Mouse (Mus musculus) forebrain, embryonic 14.5 days (tissue): ENCODE results near the gene Lctl. TPM values are rescaled to one million over a fixed set of nuclear protein-coding genes. Genes with fewer than 3 reads are reported as not detected.

ENCODE experiments used
- ATAC-seq: fragments of 200-750 bp; cut with Nextera tagmentation; 2 replicates; pipeline ENCODE4 v1.8.0; 2017; ENCODE audit warnings: mild to moderate bottlenecking, moderate library complexity
- DNase-seq: peaks from one replicate; pipeline ENCODE4 v3.0.0-alpha.2; 2015; ENCODE audit warnings: low spot score
- H3K27ac ChIP-seq: fragments of 300-500 bp; sonication (generic); 2 replicates; pipeline ENCODE4 v1.5.1; 2014; ENCODE audit warnings: low read depth, mild to moderate bottlenecking, control low read depth, low read length, moderate library complexity
- H3K27me3 ChIP-seq: fragments of 300-500 bp; sonication (generic); replicated peaks from 2 replicates; pipeline ENCODE4 v1.6.1; 2014; ENCODE audit warnings: low read length, control low read depth, mixed read lengths; ENCODE audit not compliant: control insufficient read depth, insufficient read depth
- H3K36me3 ChIP-seq: fragments of 300-500 bp; sonication (generic); 2 replicates; pipeline ENCODE4 v1.6.1; 2014; ENCODE audit warnings: low read length, control low read depth; ENCODE audit not compliant: control insufficient read depth, insufficient read depth
- H3K4me1 ChIP-seq: fragments of 300-500 bp; sonication (generic); 2 replicates; pipeline ENCODE4 v1.6.1; 2014; ENCODE audit warnings: antibody characterized with exemption, low read length, control low read depth; ENCODE audit not compliant: control insufficient read depth, insufficient read depth
- H3K4me2 ChIP-seq: fragments of 300-500 bp; sonication (generic); 2 replicates; pipeline ENCODE4 v1.6.1; 2014; ENCODE audit warnings: mild to moderate bottlenecking, control low read depth, low read length
- H3K4me3 ChIP-seq: fragments of 300-500 bp; sonication (generic); 2 replicates; pipeline ENCODE4 v1.5.1; 2014; ENCODE audit warnings: low read depth, low read length, control low read depth
- H3K9ac ChIP-seq: fragments of 300-500 bp; sonication (generic); 2 replicates; pipeline ENCODE4 v1.6.1; 2014; ENCODE audit warnings: mild to moderate bottlenecking, low read length, control low read depth, moderate library complexity
- H3K9me3 ChIP-seq: fragments of 300-500 bp; sonication (generic); replicated peaks from 2 replicates; pipeline ENCODE4 v1.6.1; 2016; ENCODE audit warnings: low read length, control low read depth, mixed read lengths; ENCODE audit not compliant: control insufficient read depth
- WGBS: fragments of 180-500 bp; shearing (Covaris S2); extraction: QIAGEN DNeasy Blood & Tissue Kit; methylation state at CpG from one replicate; pipeline ENCODE4 v1.1.7; 2014; 5-methylcytosine and 5-hydroxymethylcytosine counted together
- polyA plus RNA-seq: library from polyadenylated mRNA; unstranded; fragments of >200 nt; fragmentation: Nextera tagmentation; extraction: Ambion mirVana; gene quantifications from 2 replicates; pipeline ENCODE4 v1.2.1, GENCODE M21; 2014

Gene Lctl
- polyA plus RNA-seq, 1 experiment from 2014 or later = not detected

DNA sequence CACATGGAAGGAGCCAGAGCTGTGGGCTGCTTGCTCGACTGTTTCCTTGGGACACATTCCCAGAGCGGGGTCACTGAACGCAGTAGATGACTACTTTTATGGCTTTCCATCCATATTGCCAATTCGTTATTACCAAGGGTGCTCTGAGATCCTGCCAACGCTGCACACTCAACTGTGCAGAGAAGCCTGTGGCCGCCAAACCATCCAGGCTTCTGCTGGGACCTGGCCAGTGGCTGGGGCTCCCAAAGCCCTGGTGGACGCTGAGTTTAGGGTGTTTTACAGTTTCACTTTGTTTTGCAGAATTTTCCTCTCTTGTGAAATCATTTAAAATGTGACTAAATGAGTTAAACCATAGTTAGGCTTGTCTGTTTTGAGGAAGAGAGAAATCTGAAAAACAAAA, 32.7 kb upstream of the Lctl start:
- no peak overlapping the region for H3K27ac ChIP-seq
- DNase-seq = no peak
- peak overlapping the region; percentile 88 for H3K4me2 ChIP-seq
- no peaks in the 10 kb centered on the region for H3K9me3 ChIP-seq
- no peak for ATAC-seq
- WGBS = 39% methylated on average over 7 of the region's 7 CpGs
- H3K9ac ChIP-seq = peak overlapping the region; percentile 71; the same call in 1 of the 2 replicates
- peaks cover 8% of the 10 kb centered on the region for H3K4me1 ChIP-seq
- H3K36me3 ChIP-seq = no peaks in the 10 kb centered on the region
- peaks cover 9% of the 10 kb centered on the region; the same call in 1 of the 2 replicates for H3K27me3 ChIP-seq
- peak overlapping the region; percentile 33 for H3K4me3 ChIP-seq

- 1% methylated on average over 47 of the region's 49 CpGs for WGBS
Observed at GRCm38 (mm10) chr9:64084661-64085399, 32.1 kb upstream of the Lctl start.

DNA sequence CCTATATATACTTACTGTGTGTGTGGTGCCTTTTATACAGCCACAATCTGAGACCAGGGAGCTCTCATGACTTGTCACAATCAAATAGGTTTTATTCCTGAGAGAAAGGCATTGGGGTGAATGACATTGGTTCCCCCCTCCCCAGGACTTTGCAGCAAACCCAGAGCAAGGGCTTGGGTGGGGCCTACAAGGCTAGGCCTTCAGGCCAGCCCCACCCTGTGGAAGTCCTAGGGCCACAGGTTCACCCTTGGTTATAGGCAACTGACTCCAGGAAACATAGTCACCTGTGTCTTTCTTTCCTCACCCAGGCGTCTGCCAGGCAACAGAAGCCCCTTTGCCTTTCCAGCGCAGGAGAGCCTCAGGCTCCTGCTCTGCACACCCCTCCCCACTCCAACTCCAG, 31.0 kb upstream of the Lctl start:
- peaks cover 8% of the 10 kb centered on the region for H3K4me1 ChIP-seq
- peaks cover 9% of the 10 kb centered on the region; the same call in 1 of the 2 replicates for H3K27me3 ChIP-seq
- ATAC-seq = no peak
- no peak for DNase-seq
- no peaks in the 10 kb centered on the region for H3K36me3 ChIP-seq
- no peak overlapping the region for H3K4me3 ChIP-seq
- no peak overlapping the region for H3K27ac ChIP-seq
- no peak overlapping the region for H3K4me2 ChIP-seq
- no peak overlapping the region for H3K9ac ChIP-seq
- 75% methylated on average over 2 of the region's 2 CpGs for WGBS
- no peaks in the 10 kb centered on the region for H3K9me3 ChIP-seq

More at GRCm38 (mm10) chr9:64084661-64085399, 32.1 kb upstream of the Lctl start:
- H3K9me3 ChIP-seq = no peaks in the 10 kb centered on the region
- peak overlapping the region; percentile 33 for H3K4me3 ChIP-seq
- ATAC-seq (peak; percentile 29; the same call in 1 of the 2 replicates), DNase-seq (peak; percentile 65)
- no peaks in the 10 kb centered on the region for H3K36me3 ChIP-seq
- peaks cover 8% of the 10 kb centered on the region for H3K4me1 ChIP-seq
- H3K27me3 ChIP-seq = peaks cover 9% of the 10 kb centered on the region; the same call in 1 of the 2 replicates
- no peak overlapping the region for H3K27ac ChIP-seq
- H3K9ac ChIP-seq = peak overlapping the region; percentile 71
- H3K4me2 ChIP-seq = peak overlapping the region; percentile 88

- ATAC-seq (no peak), DNase-seq (no peak)
- no peak overlapping the region for H3K4me2 ChIP-seq
- peaks cover 8% of the 10 kb centered on the region for H3K4me1 ChIP-seq
- no peaks in the 10 kb centered on the region for H3K9me3 ChIP-seq
- no peaks in the 10 kb centered on the region for H3K36me3 ChIP-seq
- H3K27me3 ChIP-seq = peaks cover 9% of the 10 kb centered on the region; the same call in 1 of the 2 replicates
- WGBS = 72% methylated on average over 6 of the region's 6 CpGs
- no peak overlapping the region for H3K4me3 ChIP-seq
- H3K9ac ChIP-seq = no peak overlapping the region
- no peak overlapping the region for H3K27ac ChIP-seq
Observed at GRCm38 (mm10) chr9:64086543-64086942, 30.4 kb upstream of the Lctl start.

- Histone ChIP-seq H3K27ac (no peak overlapping the region), H3K4me3 (no peak overlapping the region), H3K4me2 (no peak overlapping the region), H3K27me3 (peaks cover 9% of the 10 kb centered on the region; the same call in 1 of the 2 replicates), H3K36me3 (no peaks in the 10 kb centered on the region), H3K9ac (no peak overlapping the region), H3K4me1 (peaks cover 8% of the 10 kb centered on the region), H3K9me3 (no peaks in the 10 kb centered on the region)
- DNase-seq (peak; percentile 84), ATAC-seq (peak; percentile 63)
- 47% methylated on average over 5 of the region's 5 CpGs for WGBS
Observed at GRCm38 (mm10) chr9:64087461-64088235, 29.3 kb upstream of the Lctl start.

DNA sequence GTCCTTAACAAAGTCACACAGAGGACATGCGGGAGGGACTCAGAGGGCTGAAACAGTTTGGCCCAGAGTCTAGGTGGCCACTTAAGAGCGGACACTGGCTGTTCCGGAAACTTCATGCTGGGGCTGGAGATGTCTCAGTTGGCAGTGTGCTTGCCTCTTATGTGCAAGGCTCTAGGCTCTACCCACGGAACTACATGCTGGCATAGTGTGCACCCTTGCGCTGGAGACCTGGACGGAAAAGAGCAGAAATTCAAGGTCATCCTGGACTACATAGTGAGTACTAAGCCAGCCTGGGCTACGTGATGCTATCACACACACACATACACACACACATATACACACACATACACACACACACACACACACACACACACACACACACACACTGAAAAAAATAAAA, 28.6 kb upstream of the Lctl start:
- Histone ChIP-seq H3K9ac (no peak overlapping the region), H3K4me1 (peaks cover 8% of the 10 kb centered on the region), H3K27ac (no peak overlapping the region), H3K9me3 (no peaks in the 10 kb centered on the region), H3K36me3 (no peaks in the 10 kb centered on the region), H3K4me3 (no peak overlapping the region), H3K27me3 (peaks cover 6% of the 10 kb centered on the region; the same call in 1 of the 2 replicates), H3K4me2 (no peak overlapping the region)
- no peak for DNase-seq
- no peak for ATAC-seq
- 89% methylated on average over 7 of the region's 7 CpGs for WGBS

- Histone ChIP-seq H3K9me3 (no peaks in the 10 kb centered on the region), H3K9ac (no peak overlapping the region), H3K4me2 (no peak overlapping the region), H3K4me3 (no peak overlapping the region), H3K27me3 (0 out of 2 replicates have a peak, but pooled peaks cover under 1% of the 10 kb centered on the region), H3K36me3 (no peaks in the 10 kb centered on the region), H3K4me1 (peaks cover 10% of the 10 kb centered on the region), H3K27ac (no peak overlapping the region)
- no peak for ATAC-seq
- 73% methylated on average over 12 of the region's 12 CpGs for WGBS
- DNase-seq = peak; percentile 22
Observed at GRCm38 (mm10) chr9:64089004-64089403, 27.9 kb upstream of the Lctl start.

- Histone ChIP-seq H3K4me3 (no peak overlapping the region), H3K27ac (no peak overlapping the region), H3K9ac (no peak overlapping the region), H3K4me2 (no peak overlapping the region), H3K9me3 (no peaks in the 10 kb centered on the region), H3K36me3 (no peaks in the 10 kb centered on the region), H3K27me3 (no peaks in the 10 kb centered on the region), H3K4me1 (peaks cover 9% of the 10 kb centered on the region; the same call in 1 of the 2 replicates)
- WGBS = 23% methylated on average over 11 of the region's 11 CpGs
- ATAC-seq (peak; percentile 46; the same call in 1 of the 2 replicates), DNase-seq (peak; percentile 56)
Observed at GRCm38 (mm10) chr9:64094083-64094482, 22.9 kb upstream of the Lctl start.
